Mouse (Mus musculus): ENCODE measurements around the gene Med12. TPM values are rescaled to one million over a fixed set of nuclear protein-coding genes. Genes with fewer than 3 reads are reported as not detected.
"Not testable (repeated sequence)": the region's sequence is repeated elsewhere in the genome, so short reads cannot be mapped to it uniquely, and the experiment has no call there.

The Med12 gene
- polyA plus RNA-seq, 2 experiments from 2014 or later: 72.2 to 98.1 TPM

DNA sequence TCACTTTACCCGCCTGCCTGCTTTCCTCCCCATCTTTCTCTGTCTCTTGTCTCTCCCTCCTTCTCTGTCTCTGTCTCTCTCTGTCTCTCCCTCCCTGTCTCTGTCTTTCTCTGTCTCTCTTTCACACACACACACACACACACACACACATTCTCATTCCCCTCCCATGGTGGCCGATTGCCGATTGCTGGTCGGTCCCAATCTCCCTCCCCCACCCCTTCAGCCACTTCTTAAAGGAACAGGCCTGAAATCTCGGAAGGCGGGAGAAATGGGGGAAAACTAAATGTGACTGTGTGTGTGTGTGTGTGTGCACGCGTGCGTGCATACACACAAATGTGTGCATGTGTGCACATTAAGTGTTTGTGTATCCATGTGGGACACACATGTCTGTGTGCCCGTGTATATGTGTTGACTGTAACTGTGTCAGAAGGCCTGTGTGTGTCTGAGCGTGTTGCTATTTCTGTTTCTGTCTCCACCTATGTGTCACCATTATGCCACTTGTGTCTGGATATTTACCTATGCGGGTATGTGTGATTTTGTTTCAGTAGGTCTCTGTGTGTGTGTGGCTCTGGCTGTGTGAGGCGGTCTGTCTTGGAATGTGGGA, 26.7 kb downstream of the Med12 start:
- ATAC-seq: no peak

DNA sequence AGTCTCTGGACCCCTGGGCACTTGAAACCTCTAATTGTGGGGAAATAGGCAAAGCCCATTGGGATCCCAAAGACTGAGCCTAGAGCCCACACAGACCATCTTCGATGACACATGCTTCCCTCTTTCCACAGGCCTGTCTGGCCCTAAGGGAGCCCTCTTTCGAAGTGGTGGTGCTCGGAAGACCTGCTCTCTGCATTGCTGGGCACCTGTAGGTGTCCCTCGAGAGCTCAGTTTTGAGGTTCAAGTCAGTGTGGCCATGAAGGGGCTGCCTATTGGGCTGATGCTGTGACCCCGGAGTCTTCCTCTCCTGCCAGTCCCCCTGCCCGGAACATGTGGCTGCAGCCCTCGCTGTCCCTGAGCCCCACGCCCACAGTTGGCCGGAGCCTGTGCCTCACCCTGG, 27.8 kb downstream of the Med12 start:
- no peak for ATAC-seq

DNA sequence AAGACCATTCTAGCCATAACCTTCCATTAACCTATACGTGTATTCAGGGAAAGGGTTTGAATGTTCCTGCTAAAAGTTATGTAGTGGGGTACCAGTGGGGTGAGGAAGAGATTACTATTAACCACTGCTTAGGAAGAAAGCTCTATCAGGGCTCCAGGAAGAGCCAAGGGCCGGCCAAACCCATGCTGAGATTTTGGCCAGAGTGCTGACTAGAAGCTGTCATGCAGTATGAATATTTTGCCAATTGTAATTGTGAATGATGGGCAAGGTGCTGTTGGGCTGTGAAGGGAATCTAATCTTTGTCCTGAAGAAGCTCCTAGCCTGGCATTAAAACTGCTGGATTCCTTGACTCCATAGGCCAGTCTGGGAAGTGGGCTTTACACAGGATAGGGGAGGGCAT, 30.8 kb downstream of the Med12 start:
- ATAC-seq: no peak

DNA sequence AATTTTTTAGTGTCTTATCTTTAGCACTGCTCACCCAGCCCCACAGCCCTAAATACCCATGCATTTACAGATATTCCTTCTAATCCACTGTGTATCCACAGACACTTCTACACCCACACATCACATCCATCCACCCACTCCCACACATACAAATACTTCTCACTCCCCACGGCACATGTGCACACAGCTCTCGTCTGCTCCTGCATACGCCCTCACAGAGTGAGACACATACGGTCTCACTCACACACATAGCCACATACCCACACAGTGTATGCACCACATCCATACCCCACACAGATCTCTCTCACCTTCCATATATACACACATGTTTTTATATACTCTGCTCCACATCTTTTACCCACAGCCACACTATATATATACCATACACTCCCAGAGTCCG, 35.5 kb downstream of the Med12 start:
- ATAC-seq: no peak

DNA sequence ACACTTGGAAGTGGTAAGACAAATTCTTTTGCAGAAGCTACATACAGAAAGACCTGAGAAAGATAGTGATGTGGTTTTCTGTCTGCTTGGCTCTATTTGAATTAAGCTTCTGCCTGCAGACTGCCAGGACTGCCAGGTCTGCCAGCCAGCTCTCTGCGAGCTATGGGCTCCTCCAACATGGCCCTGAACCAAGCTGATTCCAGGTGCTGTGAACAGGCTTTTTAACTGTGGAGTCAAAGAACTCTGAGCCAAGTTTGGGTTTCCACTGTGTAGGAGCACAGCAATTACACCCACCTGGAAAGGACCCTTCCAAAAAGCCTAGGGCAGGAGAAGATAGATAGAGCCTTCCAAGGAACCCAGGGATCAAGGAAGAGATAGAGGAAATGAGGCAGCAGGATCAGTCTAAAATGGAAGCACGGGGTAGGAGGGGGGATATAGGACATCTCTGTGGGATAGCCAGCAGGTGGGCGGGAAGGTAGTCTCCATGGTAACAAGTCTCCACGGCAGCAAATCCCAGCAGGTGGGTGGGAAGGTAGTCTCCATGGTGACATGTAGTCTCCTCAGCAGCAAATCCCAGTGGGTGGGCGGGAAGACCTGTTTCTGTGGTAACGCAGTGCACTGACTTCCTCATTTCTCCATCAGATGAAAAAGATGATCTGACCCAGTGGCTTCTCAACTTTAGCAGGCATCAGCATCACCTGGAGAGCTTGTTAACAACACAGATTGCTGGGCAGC, 40.0 kb downstream of the Med12 start:
- ATAC-seq: no peak

DNA sequence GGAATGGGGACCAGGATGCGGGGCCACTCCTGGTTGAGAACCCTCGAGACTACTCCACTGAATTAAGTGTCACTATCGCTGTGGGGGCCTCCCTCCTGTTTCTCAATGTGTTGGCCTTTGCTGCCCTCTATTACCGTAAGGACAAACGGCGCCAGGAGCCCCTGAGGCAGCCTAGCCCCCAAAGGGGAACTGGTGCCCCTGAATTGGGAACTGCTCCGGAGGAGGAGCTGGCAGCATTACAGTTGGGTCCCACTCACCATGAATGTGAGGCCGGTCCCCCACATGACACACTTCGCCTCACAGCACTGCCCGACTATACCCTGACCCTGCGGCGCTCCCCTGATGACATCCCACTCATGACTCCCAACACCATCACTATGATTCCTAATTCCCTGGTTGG, 45.9 kb downstream of the Med12 start:
- ATAC-seq: no peak

DNA sequence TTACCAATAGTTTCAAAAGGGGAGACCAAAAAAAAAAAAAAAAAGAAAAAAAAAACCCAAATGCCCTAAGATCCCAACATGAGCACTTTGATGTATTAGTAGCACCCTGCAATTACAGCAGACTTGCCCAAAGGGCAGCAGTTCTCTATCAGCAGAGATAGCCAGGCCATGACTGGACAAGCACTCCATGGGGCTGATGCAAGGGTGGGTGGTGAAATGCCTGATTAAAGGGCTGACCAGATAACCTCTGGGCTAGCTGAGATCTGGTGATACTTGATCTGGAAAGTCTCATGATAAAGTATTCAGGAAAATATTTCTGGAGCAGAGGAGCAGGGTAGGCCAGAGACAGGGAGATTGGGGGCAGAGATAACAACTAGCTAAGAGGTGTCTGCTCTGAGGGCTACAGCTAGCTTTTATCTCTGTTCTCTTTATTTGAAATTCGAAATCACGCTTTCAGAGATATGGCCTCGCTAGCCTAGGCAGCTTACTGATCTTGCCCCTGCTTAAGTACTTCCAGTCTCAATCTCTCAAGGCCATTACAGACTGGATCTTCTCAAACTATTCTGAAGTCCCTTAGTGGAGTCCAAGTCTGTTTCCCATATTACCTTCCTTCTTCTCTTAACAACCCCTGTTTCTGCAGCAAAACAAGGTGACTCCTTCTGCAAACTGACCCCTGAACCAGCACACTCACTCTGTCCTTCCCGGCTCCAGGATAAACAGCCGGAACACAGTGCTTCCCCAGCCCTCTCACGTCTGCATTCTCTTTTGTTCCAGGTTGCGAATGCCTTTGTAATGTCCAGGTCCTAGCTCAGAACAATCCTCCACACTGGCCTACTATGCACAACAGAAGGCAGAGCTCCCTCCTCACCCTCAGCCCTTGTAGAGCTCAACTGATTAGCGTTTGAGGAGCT, 52.4 kb downstream of the Med12 start:
- ATAC-seq: no peak

DNA sequence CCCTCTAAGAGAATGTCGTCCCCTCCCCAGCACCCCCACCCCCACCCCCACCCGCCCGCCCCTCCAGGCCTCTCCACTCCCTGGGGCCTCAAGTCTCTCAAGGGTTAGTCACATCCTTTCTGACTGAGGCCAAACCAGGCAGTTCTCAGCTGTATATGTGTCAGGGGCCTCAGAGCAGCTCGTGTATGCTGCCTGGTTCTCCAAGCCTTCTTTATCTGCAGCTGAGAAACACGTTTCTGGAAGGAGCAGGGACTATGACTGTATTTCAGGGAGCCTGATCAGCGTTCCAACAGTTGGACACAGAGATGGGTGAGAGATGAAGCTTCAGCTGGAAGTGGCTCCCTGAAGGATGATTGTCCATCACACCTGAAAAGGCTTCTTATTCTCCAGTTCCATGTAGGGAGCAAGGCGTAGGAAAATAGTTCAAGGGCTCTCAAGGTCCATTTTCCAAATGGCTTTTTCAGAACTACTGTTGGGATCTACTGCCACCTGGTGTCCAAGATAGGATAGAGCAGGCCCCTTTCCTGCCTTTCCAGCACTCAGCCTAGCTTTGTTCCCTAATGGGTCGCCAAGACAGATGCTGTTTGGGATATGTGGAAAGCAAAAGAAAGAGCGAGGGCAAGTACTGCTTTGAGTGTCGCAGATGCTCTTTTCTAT, 55.7 kb downstream of the Med12 start:
- ATAC-seq: no peak

DNA sequence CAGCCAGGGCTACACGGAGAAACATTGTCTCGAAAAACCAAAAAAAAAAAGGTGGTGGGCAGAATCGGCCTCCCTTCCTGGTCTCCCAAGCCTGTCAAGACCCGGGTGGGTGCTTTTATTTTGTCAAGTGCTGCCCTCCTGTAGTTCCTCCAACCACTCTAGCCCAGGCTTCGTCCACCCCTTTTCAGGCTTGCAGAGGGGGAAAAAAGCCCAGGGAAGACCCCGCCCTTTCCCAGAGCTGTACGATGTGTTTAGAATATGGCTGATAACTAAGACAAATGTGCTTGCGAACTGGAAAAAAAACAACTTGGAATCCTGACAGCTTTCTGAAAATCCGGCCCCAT, 58.2 kb downstream of the Med12 start:
- no peak for ATAC-seq

DNA sequence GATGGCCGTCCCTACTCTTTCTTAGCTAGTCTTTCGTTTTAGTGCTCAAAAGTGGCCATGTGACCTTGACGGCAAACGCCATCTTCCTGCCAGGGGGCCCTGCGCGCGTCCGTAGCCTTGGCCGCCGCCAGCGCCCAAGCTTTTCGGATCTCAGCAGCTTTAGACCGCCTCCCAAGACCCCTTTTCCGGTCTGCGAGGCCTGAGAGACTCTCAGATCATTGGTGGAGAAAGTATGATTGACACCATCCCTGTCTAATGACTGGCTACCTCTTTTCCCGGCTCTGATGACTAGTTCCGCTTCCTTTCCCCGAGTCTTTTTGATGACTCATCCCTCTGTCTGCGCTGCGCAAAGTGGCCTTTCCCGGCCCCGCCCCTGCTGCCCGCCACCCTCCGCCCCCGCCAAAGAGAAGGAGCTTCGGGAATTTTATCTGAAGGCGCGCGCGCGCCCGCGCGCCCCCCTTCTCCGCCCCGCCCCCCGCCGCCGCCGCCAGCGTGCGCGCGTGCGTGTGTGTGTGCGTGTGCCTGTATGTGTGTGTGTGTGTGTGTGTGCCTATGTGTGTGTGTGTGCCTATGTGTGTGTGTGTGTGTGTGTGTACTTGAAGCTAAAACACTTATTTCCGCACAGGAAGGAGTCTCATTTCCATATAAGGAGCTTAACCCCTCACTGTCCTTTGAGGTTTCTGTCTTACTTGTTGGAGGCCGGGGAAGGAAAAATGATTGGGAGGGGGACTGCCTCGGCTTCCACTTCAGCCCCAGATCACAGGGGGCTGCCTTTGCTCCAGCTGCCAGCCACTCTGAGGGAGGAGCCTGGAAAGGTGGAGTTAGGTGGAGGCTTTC, 58.8 kb downstream of the Med12 start:
- ATAC-seq: peak; percentile 91

DNA sequence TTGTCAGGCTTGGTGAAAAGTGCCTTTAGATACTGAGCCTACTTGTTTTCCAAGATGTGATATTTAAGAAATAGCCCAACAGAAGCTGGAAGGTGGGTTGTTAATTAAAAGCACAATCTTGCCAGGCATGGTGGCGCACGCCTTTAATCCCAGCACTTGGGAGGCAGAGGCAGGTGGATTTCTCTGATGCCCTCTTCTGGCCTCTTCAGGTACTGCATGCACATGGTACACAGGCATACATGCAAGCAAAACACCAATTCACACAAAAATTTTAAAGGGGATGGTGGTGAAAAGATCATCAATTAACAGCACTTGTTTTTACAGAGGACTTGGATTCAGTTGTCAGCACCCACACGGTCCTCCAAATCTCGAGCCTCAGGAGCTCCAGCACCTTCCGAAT, 60.8 kb downstream of the Med12 start:
- ATAC-seq: no peak

DNA sequence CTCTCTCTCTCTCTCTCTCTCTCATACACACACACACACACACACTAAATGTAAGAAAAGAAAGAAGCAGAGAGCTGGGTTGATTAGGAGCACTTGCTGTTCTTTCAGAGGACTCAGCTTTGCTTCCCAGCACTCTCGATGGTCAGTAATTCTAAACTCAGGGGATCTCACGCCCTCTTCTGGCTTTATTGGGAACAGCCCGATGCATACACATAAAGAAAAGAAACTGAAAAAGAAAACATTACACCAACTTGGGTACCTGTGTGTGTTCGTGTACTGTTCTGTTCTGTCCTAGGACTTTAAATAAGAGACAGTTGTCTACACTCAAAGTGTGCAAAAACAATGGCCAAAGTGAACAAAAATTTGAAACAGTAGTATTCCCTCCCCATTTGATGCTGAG, 64.8 kb downstream of the Med12 start:
- ATAC-seq: no peak

DNA sequence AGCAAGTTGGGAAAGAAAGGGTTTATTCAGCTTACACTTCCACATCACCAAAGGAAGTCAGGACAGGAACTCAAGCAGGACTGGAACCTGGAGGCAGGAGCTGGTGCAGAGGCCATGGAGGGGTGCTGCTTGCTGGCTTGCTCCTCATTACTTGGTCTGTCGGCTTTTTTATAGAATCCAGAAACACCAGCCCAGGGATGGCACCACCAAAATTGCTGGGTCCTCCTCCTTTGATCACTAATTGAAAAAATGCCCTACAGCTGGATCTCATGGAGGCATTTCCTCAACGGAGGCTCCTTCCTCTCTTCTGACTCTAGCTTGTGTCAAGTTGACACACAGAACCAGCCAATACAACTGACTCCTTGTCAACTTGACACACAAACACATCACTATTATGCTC, 69.0 kb downstream of the Med12 start:
- ATAC-seq: not testable (repeated sequence)

DNA sequence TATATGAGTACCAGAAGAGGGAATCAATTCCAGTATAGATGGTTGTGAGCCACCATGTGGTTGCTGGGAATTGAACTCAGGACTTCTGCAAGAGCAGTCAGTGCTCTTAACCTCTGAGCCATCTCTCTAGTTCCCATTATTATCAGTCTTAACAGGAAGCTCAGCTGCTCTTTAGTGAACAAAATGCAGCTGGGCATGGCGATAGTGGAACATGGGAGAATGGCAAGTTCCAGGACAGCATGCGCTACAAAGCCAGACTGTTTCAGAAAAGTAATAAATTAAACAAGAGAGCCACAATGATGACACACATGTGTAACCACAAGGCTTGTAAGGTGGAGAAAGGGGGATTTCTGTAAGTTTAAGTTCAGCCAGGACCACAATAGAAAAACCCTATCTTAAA, 71.6 kb downstream of the Med12 start:
- no peak for ATAC-seq

DNA sequence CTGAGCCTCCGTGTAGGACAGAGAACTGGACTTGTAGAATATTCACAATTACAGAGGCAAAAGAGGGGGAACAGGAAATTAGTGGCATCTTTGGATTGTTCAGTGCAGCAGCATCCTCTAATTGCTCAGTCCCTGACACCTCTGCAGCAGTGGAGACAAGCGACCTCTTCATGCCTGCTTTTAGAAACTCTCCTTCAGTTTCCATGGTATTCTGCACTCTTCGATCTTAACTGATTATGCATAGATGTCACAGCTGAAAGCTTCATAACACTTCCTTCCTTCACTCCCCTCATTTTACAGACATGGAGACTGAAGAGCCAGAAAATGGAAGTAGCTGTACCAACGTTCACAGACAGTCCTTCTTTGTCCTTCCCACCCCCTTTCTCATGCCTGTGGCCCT, 72.6 kb downstream of the Med12 start:
- no peak for ATAC-seq

Other genes with a start within 250 kb of the Med12 start
- gene Tex11, start 214.4 kb upstream of the Med12 start, polyA plus RNA-seq (2017; shearing (Covaris generic)): not detected
- under 1 TPM in 1 of 2 experiments, not detected in 1; 0.43 TPM for gene Slc7a3, start 188.0 kb upstream of the Med12 start, polyA plus RNA-seq (2017; shearing (Covaris generic))
- 10 to 100 TPM; 42.7 to 57.1 TPM for gene Snx12, start 51.5 kb upstream of the Med12 start, polyA plus RNA-seq (2017; shearing (Covaris generic))
- 1 to 10 TPM; 4.8 to 6.0 TPM for gene Foxo4, start 19.5 kb upstream of the Med12 start, polyA plus RNA-seq (2017; shearing (Covaris generic))
- gene Gm614, start 10.0 kb upstream of the Med12 start, polyA plus RNA-seq (2017; shearing (Covaris generic)): 1 to 10 TPM; 1.7 to 2.9 TPM
- 1,000 to 10,000 TPM; 2,002 to 2,386 TPM for gene Il2rg, start 5.8 kb upstream of the Med12 start, polyA plus RNA-seq (2017; shearing (Covaris generic))
- under 1 TPM in 1 of 2 experiments, not detected in 1; 0.42 TPM for gene Gm20489, start 5.0 kb upstream of the Med12 start, polyA plus RNA-seq (2017; shearing (Covaris generic))
- under 1 TPM; 0.11 to 0.37 TPM for gene Nlgn3, start 25.1 kb downstream of the Med12 start, polyA plus RNA-seq (2017; shearing (Covaris generic))
- gene Gjb1, start 102.3 kb downstream of the Med12 start, polyA plus RNA-seq (2017; shearing (Covaris generic)): not detected
- gene Zmym3, start 146.8 kb downstream of the Med12 start, polyA plus RNA-seq (2017; shearing (Covaris generic)): 10 to 100 TPM; 13.1 to 21.1 TPM
- gene Nono, start 155.3 kb downstream of the Med12 start, polyA plus RNA-seq (2017; shearing (Covaris generic)): 100 to 1,000 TPM; 348 to 429 TPM
- 1 to 10 TPM in 1 of 2 experiments, under 1 TPM in 1; 0.98 to 1.2 TPM for gene Itgb1bp2, start 175.1 kb downstream of the Med12 start, polyA plus RNA-seq (2017; shearing (Covaris generic))